Mouse (Mus musculus) lung, adult 2 months (tissue): ENCODE data around the gene Stk32c. TPM values are rescaled to one million over a fixed set of nuclear protein-coding genes. Genes with fewer than 3 reads are reported as not detected.

ENCODE experiments used
- DNase-seq: peaks from one replicate; pipeline ENCODE4 v3.0.0; 2022
- H3K4me1 ChIP-seq: fragments of 200-500 bp; 2 replicates; pipeline ENCODE4 v1.6.1; 2011; ENCODE audit warnings: low read length; ENCODE audit not compliant: control insufficient read depth, insufficient read depth
- H3K4me3 ChIP-seq: fragments of 200-500 bp; replicated peaks from 2 replicates; pipeline ENCODE3; 2011; ENCODE audit warnings: low read depth, mild to moderate bottlenecking, control low read depth, low read length; ENCODE audit errors: extremely low read depth
- CTCF ChIP-seq: fragments of 200-500 bp; IDR thresholded peaks from 2 replicates; pipeline ENCODE4 v1.5.1; 2011; ENCODE audit warnings: mild to moderate bottlenecking, low read length, control low read depth; ENCODE audit not compliant: insufficient read depth
- POLR2A ChIP-seq: fragments of 200-500 bp; IDR thresholded peaks from 2 replicates; pipeline ENCODE4 v1.6.1; 2011; ENCODE audit warnings: low read depth, mild to moderate bottlenecking, control low read depth, low read length, borderline replicate concordance; ENCODE audit errors: extremely low read depth
- WGBS: fragments of 180-500 bp; shearing (Covaris S2); methylation state at CpG from one replicate; pipeline ENCODE4 v1.1.7; 2018; 5-methylcytosine and 5-hydroxymethylcytosine counted together
- polyA plus RNA-seq: library from polyadenylated mRNA; depleted of rRNA; stranded (reverse); fragments of >200 nt; gene quantifications from 2 replicates; pipeline ENCODE4 v1.2.3, GENCODE M21; 2012; rRNA removed

Stk32c gene
- polyA plus RNA-seq, 1 experiment = 1.5 TPM

DNA sequence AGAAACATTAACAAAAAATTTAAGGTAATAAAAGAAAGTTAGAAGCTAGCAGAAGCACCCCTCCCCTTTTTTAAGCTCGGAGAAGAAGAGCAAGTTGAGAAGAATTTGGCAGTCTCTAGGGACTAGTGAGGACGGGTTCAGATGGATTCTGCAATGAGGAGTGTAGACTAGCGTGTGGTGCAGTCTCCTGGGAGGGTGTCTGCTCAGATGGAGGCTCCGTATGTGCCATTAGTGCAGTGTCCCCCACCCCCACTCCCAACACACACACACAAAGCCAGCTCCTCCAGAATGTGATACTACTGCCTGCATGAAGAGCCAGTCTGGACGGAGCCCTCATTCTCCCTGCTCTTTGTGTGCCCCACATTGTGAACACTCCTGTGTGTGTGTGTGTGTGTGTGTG lies 131.9 kb downstream of the Stk32c start:
- Histone ChIP-seq H3K4me3 (no peak overlapping the region), H3K4me1 (peaks cover 2% of the 10 kb centered on the region; the same call in 1 of the 2 replicates)
- TF ChIP-seq POLR2A (no peak), CTCF (no peak)
- WGBS = 64% methylated on average over 5 of the region's 5 CpGs
- no peak for DNase-seq

DNA sequence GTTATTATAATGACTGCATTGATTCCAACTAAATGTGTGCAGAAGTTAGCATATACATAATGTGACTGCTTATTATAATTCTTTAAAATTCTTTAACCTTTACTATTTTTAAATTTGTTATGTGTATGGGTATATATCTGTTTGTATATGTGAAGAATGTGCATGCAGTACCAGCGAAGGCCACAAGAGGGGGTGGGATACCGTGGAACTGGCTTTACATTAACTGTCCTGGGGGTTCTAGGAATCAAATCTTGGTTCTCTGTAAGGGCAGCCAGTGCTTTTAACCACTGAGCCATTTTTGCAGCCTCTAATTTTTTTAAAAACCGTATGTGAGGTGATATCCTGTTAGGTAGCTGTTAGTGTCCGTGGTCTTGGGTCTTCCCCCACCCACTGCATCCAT lies 132.4 kb downstream of the Stk32c start:
- TF ChIP-seq CTCF (no peak), POLR2A (no peak)
- no peak for DNase-seq
- H3K4me3 ChIP-seq = no peak overlapping the region
- H3K4me1 ChIP-seq = no peaks in the 10 kb centered on the region
- WGBS = 58% methylated on average over 4 of the region's 4 CpGs

- no peak overlapping the region for H3K4me3 ChIP-seq
- WGBS = 66% methylated on average over 7 of the region's 7 CpGs
- DNase-seq = no peak
- H3K4me1 ChIP-seq = no peaks in the 10 kb centered on the region
- TF ChIP-seq CTCF = no peak
Observed at GRCm38 (mm10) chr7:139079141-139079540, 134.0 kb downstream of the Stk32c start.

- no peak for DNase-seq
- Histone ChIP-seq H3K4me1 (no peaks in the 10 kb centered on the region), H3K4me3 (no peak overlapping the region)
- TF ChIP-seq CTCF = no peak
- TF ChIP-seq POLR2A = no peak
- 56% methylated on average over 6 of the region's 6 CpGs for WGBS
Observed at GRCm38 (mm10) chr7:139078181-139078580, 134.9 kb downstream of the Stk32c start.

- 35% methylated on average over 7 of the region's 7 CpGs for WGBS
- TF ChIP-seq CTCF (no peak), POLR2A (no peak)
- DNase-seq = no peak
- no peaks in the 10 kb centered on the region for H3K4me1 ChIP-seq
- H3K4me3 ChIP-seq = no peak overlapping the region
Observed at GRCm38 (mm10) chr7:139077283-139077682, 135.8 kb downstream of the Stk32c start.

DNA sequence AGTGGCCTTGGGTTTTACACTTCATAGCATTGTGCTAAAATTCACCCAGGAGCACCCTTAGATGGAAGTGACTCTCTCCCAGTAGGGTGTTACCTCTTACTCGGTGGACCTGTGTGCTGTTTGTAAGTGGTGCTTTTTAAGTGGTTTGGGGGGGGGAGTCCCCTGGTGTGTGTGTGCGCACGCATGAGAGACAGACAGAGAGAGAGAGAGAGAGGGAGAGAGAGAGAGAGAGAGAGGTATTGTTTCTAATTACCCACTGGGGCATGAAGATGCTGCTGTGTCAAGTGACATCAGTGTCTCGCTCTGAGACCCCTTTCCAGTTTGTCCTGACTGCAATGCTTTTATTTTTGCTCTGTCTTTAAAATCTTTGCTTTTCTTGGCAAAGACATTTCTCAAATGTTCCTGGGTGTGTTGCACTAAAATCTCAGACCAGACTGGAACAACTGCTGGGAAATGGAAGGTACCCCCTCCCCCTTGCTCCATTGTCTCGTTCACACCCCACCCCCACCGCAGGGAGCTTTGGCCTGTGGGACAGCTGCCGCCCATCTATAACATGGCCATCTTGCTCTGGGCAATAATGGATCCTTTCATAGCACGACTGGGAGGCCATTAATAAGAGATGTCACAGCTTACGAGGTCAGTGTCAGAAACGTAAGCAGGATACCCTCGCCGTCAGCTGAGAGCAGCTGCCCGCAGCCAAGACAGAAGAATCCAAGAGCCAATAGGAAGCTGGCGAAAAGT lies 137.9 kb downstream of the Stk32c start:
- H3K4me3 ChIP-seq = no peak overlapping the region
- TF ChIP-seq POLR2A (no peak), CTCF (no peak)
- H3K4me1 ChIP-seq = no peaks in the 10 kb centered on the region
- WGBS = 48% methylated on average over 14 of the region's 14 CpGs
- DNase-seq = no peak

DNA sequence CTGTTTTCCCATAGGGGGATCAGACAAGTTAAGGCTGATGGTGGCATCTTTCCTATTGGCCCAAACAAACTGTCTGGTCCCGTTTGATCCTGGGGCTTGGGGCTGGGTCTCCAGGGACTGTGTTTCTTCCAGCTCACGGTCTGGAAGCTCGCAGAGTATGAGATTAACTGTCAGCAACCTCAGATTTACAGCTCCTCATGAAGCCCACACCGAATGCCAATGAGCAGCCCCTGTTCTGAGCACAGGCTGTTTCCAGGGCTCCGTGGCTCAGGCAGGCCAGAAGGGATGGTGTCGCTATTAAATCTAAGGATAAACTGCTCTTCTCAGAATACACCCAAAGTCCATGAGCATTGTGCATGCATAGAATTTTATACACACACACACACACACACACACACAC lies 138.9 kb downstream of the Stk32c start:
- 55% methylated on average over 6 of the region's 6 CpGs for WGBS
- DNase-seq = no peak
- Histone ChIP-seq H3K4me3 (no peak overlapping the region), H3K4me1 (no peaks in the 10 kb centered on the region)
- TF ChIP-seq POLR2A (no peak), CTCF (no peak)

DNA sequence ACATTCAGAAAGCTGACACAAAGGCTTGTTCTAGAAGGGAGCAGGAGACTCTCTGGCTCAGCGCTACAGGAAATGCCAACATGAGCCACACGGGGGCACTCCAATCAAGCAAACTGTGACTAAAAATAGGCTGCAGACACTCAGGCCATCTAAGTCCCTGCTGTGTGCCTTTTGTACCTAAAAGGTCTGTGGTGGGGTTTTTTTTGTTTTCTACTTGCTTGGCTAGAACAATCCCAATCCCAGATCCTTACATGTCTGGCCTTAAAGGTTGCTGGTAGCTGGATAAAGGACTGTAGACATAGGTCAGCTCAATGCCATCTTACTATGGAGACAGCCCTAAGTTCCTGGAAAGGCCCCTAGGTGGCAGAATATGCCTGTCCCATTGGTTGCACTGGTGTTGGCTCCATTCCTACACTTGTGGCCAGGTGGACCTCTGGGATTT lies 144.9 kb downstream of the Stk32c start:
- peak; percentile 55 for DNase-seq
- 0% methylated on average over 2 of the region's 2 CpGs for WGBS
- peak; percentile 80 for TF ChIP-seq CTCF
- no peak for TF ChIP-seq POLR2A

DNA sequence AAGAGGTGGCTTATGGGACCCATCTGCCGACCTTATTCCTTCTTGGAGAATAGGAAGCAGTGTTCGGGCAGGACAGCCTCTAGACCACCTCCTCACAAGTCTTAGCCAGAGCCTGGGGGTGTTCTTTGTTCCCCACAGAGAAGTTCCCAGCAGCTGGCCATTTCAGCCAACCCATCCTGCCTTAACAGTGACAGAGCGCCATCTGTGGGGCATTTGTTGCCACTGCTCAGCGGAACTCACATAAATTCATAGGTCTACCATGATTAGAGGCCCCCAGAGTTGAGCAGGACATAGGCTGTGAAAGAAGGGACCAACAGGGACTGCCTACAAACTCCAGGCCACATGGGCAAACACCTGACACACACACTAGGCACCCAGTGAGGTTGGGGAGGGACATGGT lies 149.7 kb downstream of the Stk32c start:
- Histone ChIP-seq H3K4me1 (no peaks in the 10 kb centered on the region), H3K4me3 (no peak overlapping the region)
- TF ChIP-seq POLR2A (no peak), CTCF (0 out of 2 replicates have a peak, but pooled peaks have one; percentile 5)
- 59% methylated on average over 4 of the region's 4 CpGs for WGBS
- no peak for DNase-seq

More for the DNA sequence above, 144.9 kb downstream of the Stk32c start:
- Histone ChIP-seq H3K4me1 (no peaks in the 10 kb centered on the region), H3K4me3 (no peak overlapping the region)

Other genes with a start within 250 kb of the Stk32c start
- 0.38 and 0.40 TPM in 2 replicates for gene Dpysl4, start 127.3 kb downstream of the Stk32c start, polyA plus RNA-seq
- 3.7 and 6.9 TPM in 2 replicates for gene Lrrc27, start 319 bp downstream of the Stk32c start, polyA plus RNA-seq
- 31.6 and 32.2 TPM in 2 replicates for gene Pwwp2b, start 35.2 kb upstream of the Stk32c start, polyA plus RNA-seq
- 52.1 and 61.0 TPM in 2 replicates for gene Inpp5a, start 175.8 kb upstream of the Stk32c start, polyA plus RNA-seq